Mouse (Mus musculus): Measurements from ENCODE around the gene 1500009L16Rik.

Gene 1500009L16Rik

DNA sequence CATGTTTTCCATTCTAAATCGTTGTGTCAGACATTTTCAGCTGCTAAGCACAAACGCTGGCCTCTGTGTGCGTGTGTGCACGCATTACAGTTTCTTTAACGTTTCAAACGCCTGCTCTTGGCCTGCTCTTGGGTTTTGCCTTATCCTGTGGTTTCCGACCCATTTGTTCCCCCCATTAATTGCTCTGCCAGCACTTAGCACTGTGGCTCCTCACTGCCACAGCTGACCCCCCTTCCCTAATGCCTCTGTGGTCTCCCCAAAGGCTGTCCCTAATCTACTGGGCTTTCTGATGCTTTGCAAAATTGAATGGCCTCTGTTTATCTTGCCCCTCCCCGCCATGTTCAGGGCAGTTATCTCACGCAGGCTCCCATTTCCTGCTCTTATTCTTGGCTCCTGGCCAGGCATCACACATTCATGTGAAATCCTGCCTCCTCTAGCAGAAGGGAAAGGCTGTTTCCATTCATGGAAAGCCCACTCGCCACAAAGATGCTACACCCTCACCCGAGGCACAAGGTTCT is 82.6 kb downstream of the 1500009L16Rik start:
- CTCF ChIA-PET: no interaction called here

DNA sequence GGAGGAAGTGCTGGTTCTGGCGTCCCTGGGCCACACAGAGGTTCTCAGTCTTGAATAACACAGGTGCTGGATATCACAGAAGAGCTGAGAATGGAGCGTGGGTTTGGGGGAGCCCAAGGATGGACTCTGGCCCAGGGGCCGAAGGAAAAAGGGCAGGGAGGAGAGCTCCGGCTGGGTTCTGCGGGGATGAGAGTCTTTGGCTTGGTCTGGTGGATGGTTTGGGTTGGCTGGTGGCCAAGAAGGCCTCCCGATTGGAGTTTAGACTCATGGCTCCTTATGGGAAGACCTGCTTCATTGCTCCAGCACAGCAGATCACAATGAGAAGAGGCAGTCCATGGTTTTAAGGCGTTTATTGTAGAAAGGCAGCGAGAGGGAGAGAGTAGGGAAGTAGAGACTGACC is 84.6 kb downstream of the 1500009L16Rik start:
- ChIA-PET CTCF (interaction anchor here in 1 of 4 experiments (0.9 kb wide), 1 partner anchor 119 kb away, joined by 3 read pairs; no protein-coding TSS in a partner anchor), POLR2A (interaction anchor here in 1 of 4 experiments (0.7 to 1.3 kb wide), 3 partner anchors 10 to 84 kb away, joined by 3 to 5 read pairs (median 3); no protein-coding TSS in a partner anchor)

More for the DNA sequence above, 82.6 kb downstream of the 1500009L16Rik start:
- POLR2A ChIA-PET: no interaction called here

Measured in embryonic stem cell, embryonic (primary cell).